Mouse (Mus musculus) cerebellum, adult 2 months (tissue): ENCODE results near the gene Rere.

ENCODE experiments used
- CTCF ChIP-seq: fragments of 200-500 bp; IDR thresholded peaks from 2 replicates; pipeline ENCODE4 v1.5.1; 2011; ENCODE audit warnings: low read depth, mild to moderate bottlenecking, control low read depth, low read length, moderate library complexity, borderline replicate concordance; ENCODE audit not compliant: insufficient read depth
- POLR2A ChIP-seq: fragments of 200-500 bp; IDR thresholded peaks from 2 replicates; pipeline ENCODE4 v1.6.1; 2011; ENCODE audit warnings: low read length, control low read depth, borderline replicate concordance; ENCODE audit not compliant: insufficient read depth

GRCm38 (mm10) chr4:150460451-150460850 is 179.0 kb downstream of the Rere start:
- TF ChIP-seq CTCF (no peak), POLR2A (no peak)
